Mouse (Mus musculus): ENCODE measurements around the gene Ptpa.

- no peak for TF ChIP-seq CTCF (IDR thresholded peaks at IDR 0.05; ENCODE audit: low read depth, low read length)
- no peak for TF ChIP-seq POLR2A (IDR thresholded peaks at IDR 0.05; ENCODE audit: insufficient read depth, low read length)
These were observed 44.3 kb upstream of the Ptpa start for GRCm38 (mm10) chr2:30371544-30371943.

Measured in ES-Bruce4 (cell line).